Mouse (Mus musculus): Measurements from ENCODE around the gene Vmn1r5.

- no peak for TF ChIP-seq CTCF (IDR thresholded peaks at IDR 0.05; ENCODE audit: low read depth)
- no peak for TF ChIP-seq EP300 (IDR thresholded peaks at IDR 0.05; ENCODE audit: low read depth)
Measured at GRCm38 (mm10) chr6:56932464-56932863, 37.6 kb upstream of the Vmn1r5 start.

Measured in liver, embryonic 14.5 days (tissue).